Mouse (Mus musculus) erythroblast, embryonic 14.5 days (primary cell): ENCODE measurements around the gene Gtf2a1.

Source experiments
- GATA1 ChIP-seq: IDR thresholded peaks from 2 replicates; pipeline ENCODE4 v1.6.1; 2012; ENCODE audit warnings: low read length, inconsistent platforms, mixed read lengths
- TAL1 ChIP-seq: IDR thresholded peaks from 3 replicates; pipeline ENCODE4 v1.6.1; 2012; ENCODE audit warnings: low read length, inconsistent platforms, mixed read lengths

DNA sequence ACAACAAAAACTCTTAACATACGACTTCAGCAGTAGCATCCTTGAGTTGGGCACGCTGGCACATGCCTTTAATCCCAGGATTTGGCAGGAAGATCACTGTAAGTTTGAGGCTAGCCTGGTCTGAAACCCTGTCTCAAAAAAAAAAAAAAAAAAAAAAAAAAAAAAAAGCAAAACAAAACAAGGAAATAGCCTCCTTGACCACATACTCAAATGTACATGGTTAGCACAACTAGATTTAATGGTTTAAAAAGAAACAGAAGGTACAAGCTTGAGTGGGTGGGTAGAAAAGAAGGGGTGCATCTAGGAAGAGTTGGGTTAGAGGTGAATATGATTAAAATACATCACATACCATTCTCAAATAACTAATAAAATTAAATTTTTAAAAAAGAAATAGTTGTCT lies 18.6 kb downstream of the Gtf2a1 start:
- TF ChIP-seq GATA1 (no peak), TAL1 (no peak)
